Mouse (Mus musculus) lung, postnatal 0 days (tissue): ENCODE data around the gene Eif2ak3. TPM values are rescaled to one million over a fixed set of nuclear protein-coding genes. Genes with fewer than 3 reads are reported as not detected.

Experiments used
- ATAC-seq: fragments of 200-750 bp; cut with Nextera tagmentation; 2 replicates; pipeline ENCODE4 v1.8.0; 2017; ENCODE audit warnings: moderate library complexity
- DNase-seq: peaks from one replicate; pipeline ENCODE4 v3.0.0-alpha.2; 2016; ENCODE audit warnings: low spot score
- H3K27ac ChIP-seq: fragments of 300-500 bp; sonication (generic); 2 replicates; pipeline ENCODE4 v1.5.1; 2014; ENCODE audit warnings: antibody characterized with exemption, mild to moderate bottlenecking, low read length, mixed read lengths
- H3K27me3 ChIP-seq: fragments of 300-500 bp; sonication (generic); replicated peaks from 2 replicates; pipeline ENCODE4 v1.6.1; 2014; ENCODE audit warnings: low read length, mixed read lengths; ENCODE audit not compliant: insufficient read depth
- H3K36me3 ChIP-seq: fragments of 300-500 bp; sonication (generic); 2 replicates; pipeline ENCODE4 v1.6.1; 2014; ENCODE audit warnings: low read length, mixed read lengths; ENCODE audit not compliant: insufficient read depth
- H3K4me1 ChIP-seq: fragments of 300-500 bp; sonication (generic); 2 replicates; pipeline ENCODE4 v1.6.1; 2014; ENCODE audit warnings: antibody characterized with exemption, low read depth, low read length, mixed read lengths; ENCODE audit not compliant: insufficient read depth
- H3K4me2 ChIP-seq: fragments of 300-500 bp; sonication (generic); replicated peaks from 2 replicates; pipeline ENCODE4 v1.6.1; 2014; ENCODE audit warnings: low read depth, mild to moderate bottlenecking, low read length, moderate library complexity, mixed read lengths
- H3K4me3 ChIP-seq: fragments of 300-500 bp; sonication (generic); 2 replicates; pipeline ENCODE4 v1.5.1; 2014; ENCODE audit warnings: low read depth, low read length
- H3K9ac ChIP-seq: fragments of 300-500 bp; sonication (generic); replicated peaks from 2 replicates; pipeline ENCODE4 v1.6.1; 2014; ENCODE audit warnings: low read depth, mild to moderate bottlenecking
- H3K9me3 ChIP-seq: fragments of 300-500 bp; sonication (generic); 2 replicates; pipeline ENCODE4 v1.6.1; 2016; ENCODE audit warnings: low read length, mixed read lengths
- CTCF ChIP-seq: IDR thresholded peaks from 2 replicates; pipeline ENCODE4 v1.5.1; 2016; ENCODE audit warnings: antibody characterized with exemption, mild to moderate bottlenecking
- EP300 ChIP-seq: IDR thresholded peaks from 2 replicates; pipeline ENCODE4 v1.6.1; 2016; ENCODE audit warnings: antibody characterized with exemption, mild to moderate bottlenecking, control low read depth
- WGBS: fragments of 180-500 bp; shearing (Covaris S2); extraction: QIAGEN DNeasy Blood & Tissue Kit; methylation state at CpG from one replicate; pipeline ENCODE4 v1.1.7; 2014; 5-methylcytosine and 5-hydroxymethylcytosine counted together
- polyA plus RNA-seq: library from polyadenylated mRNA; unstranded; fragments of >200 nt; fragmentation: Nextera tagmentation; extraction: Ambion mirVana; gene quantifications from 2 replicates; pipeline ENCODE4 v1.2.1, GENCODE M21; 2015

Eif2ak3 gene
- polyA plus RNA-seq, 1 experiment from 2014 or later: 8.6 TPM

DNA sequence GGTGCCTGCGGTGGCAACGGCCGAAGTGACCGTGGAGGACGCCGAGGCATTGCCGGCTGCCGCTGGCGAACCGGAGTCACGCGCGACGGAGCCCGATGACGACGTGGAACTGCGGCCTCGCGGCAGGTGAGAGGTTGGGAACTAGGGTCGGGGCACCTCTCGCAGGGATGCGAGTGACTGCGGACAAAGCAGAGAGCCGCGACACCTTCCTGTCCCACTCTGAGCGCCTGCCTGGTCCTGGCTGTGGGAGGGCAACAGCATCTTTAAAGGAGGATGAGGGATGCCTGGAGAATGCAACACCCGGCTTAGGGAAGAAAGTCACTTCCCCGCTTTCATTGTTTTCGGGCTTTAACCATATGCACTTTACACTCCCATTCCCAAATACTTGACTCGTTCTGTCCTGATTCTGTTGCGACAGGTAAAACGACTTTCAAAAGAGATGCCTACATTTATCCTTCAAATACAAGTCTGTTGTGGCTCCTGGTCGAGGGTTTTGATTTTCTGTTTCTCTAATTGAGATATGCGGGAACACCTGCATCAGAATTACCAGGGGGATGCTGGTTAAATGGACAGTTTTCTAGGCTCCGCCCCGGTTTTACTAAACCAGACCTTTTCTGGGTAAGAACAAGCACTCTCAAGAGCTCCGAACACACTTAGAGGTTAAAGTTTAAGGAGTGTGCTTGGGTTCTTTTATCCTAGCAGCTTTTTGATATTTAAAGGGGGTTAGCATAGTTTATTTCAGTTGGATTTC, 756 bp downstream of the Eif2ak3 start:
- Histone ChIP-seq H3K9me3 (no peaks in the 10 kb centered on the region), H3K4me2 (peak overlapping the region; percentile 90), H3K36me3 (no peaks in the 10 kb centered on the region), H3K4me1 (peaks cover 16% of the 10 kb centered on the region; the same call in 1 of the 2 replicates), H3K4me3 (peak overlapping the region; percentile 88), H3K27me3 (no peaks in the 10 kb centered on the region), H3K9ac (peak overlapping the region; percentile 73), H3K27ac (peak overlapping the region; percentile 94)
- TF ChIP-seq CTCF (no peak), EP300 (no peak)
- 1% methylated on average over 36 of the region's 38 CpGs for WGBS
- peak; percentile 24 for DNase-seq
- ATAC-seq: no peak

DNA sequence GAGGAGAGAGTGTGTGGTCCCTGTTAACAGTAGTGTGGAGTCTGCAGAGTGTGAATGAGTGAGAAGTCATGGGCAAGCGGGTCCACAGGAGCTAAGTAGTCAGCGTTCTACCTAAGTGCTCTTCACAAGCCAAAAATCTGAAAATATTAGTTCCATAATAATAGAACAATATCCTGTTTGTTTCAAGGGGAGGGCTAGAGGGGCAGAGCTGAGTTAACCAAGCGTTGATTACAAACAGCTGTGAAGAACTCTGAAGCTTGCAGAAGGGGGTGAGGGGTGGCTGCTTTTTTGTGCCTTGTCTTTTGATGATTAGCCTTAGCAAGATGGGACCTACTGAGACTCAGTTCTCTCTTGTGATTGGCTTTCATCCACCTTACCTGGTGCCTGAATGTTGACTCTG, 3.1 kb downstream of the Eif2ak3 start:
- DNase-seq: no peak
- Histone ChIP-seq H3K27me3 (no peaks in the 10 kb centered on the region), H3K9ac (no peak overlapping the region), H3K36me3 (no peaks in the 10 kb centered on the region), H3K4me2 (no peak overlapping the region), H3K27ac (peak overlapping the region; percentile 47; the same call in 1 of the 2 replicates), H3K4me1 (peaks cover 13% of the 10 kb centered on the region; the same call in 1 of the 2 replicates), H3K4me3 (no peak overlapping the region), H3K9me3 (no peaks in the 10 kb centered on the region)
- no peak for ATAC-seq
- TF ChIP-seq CTCF (no peak), EP300 (no peak)
- 52% methylated on average over 3 of the region's 3 CpGs for WGBS

DNA sequence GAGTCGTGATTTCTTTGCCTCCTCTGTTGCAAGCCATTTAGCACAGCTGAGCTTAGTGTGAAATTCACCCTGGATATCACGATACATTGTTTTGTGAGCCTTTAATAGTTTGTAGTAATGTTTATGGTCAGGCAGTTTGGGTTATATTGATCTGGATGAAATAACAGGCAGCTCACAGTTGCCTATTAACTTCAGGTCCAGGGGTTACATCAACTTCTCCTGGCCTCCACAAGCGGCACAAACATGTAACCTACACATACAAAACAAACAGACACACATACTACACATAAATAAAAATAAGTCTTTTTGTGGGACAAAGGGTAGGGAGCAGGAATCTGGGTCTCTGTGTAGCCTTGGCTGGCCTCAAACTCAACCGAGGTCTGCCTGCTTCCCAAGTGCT, 9.1 kb downstream of the Eif2ak3 start:
- TF ChIP-seq CTCF (no peak), EP300 (no peak)
- Histone ChIP-seq H3K4me2 (no peak overlapping the region), H3K27ac (no peak overlapping the region), H3K36me3 (no peaks in the 10 kb centered on the region), H3K9ac (no peak overlapping the region), H3K27me3 (no peaks in the 10 kb centered on the region), H3K4me3 (no peak overlapping the region), H3K4me1 (no peaks in the 10 kb centered on the region), H3K9me3 (no peaks in the 10 kb centered on the region)
- DNase-seq: no peak
- ATAC-seq: no peak
- 70% methylated on average over 4 of the region's 4 CpGs for WGBS

DNA sequence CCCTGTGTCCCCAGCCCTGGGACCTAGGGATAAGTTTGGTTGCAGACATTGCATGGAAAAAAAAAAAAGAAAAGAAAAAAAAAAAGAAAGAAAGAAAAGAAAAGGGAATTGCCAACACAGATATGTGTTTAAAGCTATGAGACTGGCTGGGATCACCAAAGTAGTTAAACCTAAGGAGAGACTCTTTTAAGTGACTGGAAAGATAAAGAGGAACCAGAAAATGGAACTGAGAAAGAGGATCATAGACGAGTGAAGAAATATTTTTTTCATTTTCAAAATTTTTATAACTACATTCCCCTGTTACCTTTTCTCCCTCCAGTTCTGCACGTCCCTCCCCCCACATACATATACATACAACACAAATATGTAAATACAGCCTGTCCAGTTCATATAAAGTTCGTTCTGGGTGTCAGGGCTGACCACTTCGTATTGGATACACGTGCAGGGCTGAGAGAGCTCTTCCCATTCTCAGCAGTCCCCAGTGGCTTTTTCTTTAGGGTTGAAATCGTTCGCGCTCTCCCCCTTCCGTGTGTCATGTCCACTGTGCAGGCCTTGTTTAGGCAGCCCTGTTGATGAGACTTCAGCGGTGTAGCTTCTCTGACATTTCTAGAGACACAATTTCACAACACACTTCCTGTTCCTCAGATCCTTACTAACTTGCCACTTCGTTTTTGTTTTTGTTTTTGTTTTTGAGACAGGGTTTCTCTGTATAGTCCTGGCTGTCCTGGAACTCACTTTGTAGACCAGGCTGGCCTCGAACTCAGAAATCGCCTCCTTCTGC, 11.4 kb downstream of the Eif2ak3 start:
- Histone ChIP-seq H3K36me3 (no peaks in the 10 kb centered on the region; the same call in 1 of the 2 replicates), H3K27me3 (no peaks in the 10 kb centered on the region), H3K4me2 (no peak overlapping the region), H3K4me1 (no peaks in the 10 kb centered on the region), H3K9ac (no peak overlapping the region), H3K27ac (no peak overlapping the region), H3K9me3 (no peaks in the 10 kb centered on the region), H3K4me3 (no peak overlapping the region)
- TF ChIP-seq CTCF (no peak), EP300 (no peak)
- ATAC-seq (no peak), DNase-seq (no peak)
- 78% methylated on average over 13 of the region's 13 CpGs for WGBS

DNA sequence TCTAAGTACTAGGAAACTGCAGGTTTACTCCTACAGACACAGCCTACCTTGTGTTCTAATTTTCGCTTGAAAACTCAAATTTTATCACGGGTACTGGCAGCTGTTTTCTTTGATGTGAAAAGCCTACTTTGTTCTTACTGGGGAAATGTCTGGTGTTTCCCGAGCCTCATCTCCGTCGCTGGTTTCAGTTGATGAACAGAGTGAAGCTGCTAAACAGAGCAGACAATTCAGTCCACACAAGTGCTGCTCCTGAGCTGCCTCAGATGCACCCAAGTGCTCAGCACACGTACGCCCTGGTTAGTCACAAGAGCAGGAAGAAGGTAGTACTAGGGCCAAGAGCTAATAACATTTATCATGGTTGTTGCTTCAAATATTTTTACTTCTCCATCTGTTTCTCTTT, 18.4 kb downstream of the Eif2ak3 start:
- Histone ChIP-seq H3K4me3 (no peak overlapping the region), H3K36me3 (no peaks in the 10 kb centered on the region; the same call in 1 of the 2 replicates), H3K9ac (no peak overlapping the region), H3K9me3 (no peaks in the 10 kb centered on the region), H3K27ac (no peak overlapping the region), H3K4me1 (no peaks in the 10 kb centered on the region), H3K4me2 (no peak overlapping the region), H3K27me3 (no peaks in the 10 kb centered on the region)
- ATAC-seq: no peak
- TF ChIP-seq CTCF (no peak), EP300 (no peak)
- 82% methylated on average over 7 of the region's 7 CpGs for WGBS
- DNase-seq: no peak

DNA sequence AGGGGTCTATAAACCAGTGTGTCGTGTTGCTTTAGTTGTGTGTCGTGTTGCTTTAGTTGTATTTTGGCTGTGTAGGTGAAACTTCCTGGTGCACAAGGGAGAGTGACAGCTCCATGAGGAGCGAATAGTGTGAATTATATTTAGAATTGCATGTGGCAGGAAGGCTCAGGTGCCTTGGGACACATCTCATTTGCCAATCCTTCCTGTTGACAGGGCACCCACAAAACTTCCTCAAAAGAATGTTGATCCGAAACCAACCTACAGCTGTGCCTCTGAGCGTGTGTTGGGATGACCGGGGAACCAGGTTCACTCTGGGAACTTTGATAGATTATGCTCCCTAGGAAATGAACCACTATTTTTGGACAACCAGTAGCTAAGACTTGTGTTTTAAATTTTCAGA, 20.0 kb downstream of the Eif2ak3 start:
- no peak for ATAC-seq
- Histone ChIP-seq H3K36me3 (no peaks in the 10 kb centered on the region; the same call in 1 of the 2 replicates), H3K9ac (no peak overlapping the region), H3K4me2 (no peak overlapping the region), H3K4me1 (no peaks in the 10 kb centered on the region), H3K27me3 (no peaks in the 10 kb centered on the region), H3K4me3 (no peak overlapping the region), H3K9me3 (no peaks in the 10 kb centered on the region), H3K27ac (no peak overlapping the region)
- WGBS: 86% methylated on average over 6 of the region's 6 CpGs
- no peak for DNase-seq
- TF ChIP-seq CTCF: no peak
- TF ChIP-seq EP300: no peak
